Mouse (Mus musculus) T-helper 2 cell (primary cell): ENCODE results near the gene Ttll3.

Experiments
- in situ Hi-C: fragments of 300-600 bp; cut with MboI, MseI; formaldehyde crosslinking; loops from one replicate; pipeline ENCODE4 v1.15.1; 2025; ENCODE audit warnings: high pct_unique_total_duplicates

The Ttll3 gene

GRCm38 (mm10) chr6:113418441-113419198 lies 29.6 kb downstream of the Ttll3 start:
- in situ Hi-C loops: loop anchor here (25.0 kb wide), 1 partner anchor 644 kb away; no protein-coding TSS in a partner anchor

GRCm38 (mm10) chr6:113419199-113419587 lies 30.1 kb downstream of the Ttll3 start, which contains the start of gene Rpusd3:
TSS of gene Rpusd3 (minus strand) at chr6:113419340.
- in situ Hi-C loops: loop anchor here (25.0 kb wide), 1 partner anchor 643 kb away; no protein-coding TSS in a partner anchor

GRCm38 (mm10) chr6:113423000-113423399 lies 33.9 kb downstream of the Ttll3 start:
- in situ Hi-C loops: loop anchor here (25.0 kb wide), 1 partner anchor 639 kb away; no protein-coding TSS in a partner anchor

GRCm38 (mm10) chr6:113424187-113424586 lies 35.1 kb downstream of the Ttll3 start:
- in situ Hi-C loops: loop anchor here (25.0 kb wide), 1 partner anchor 638 kb away; no protein-coding TSS in a partner anchor

- in situ Hi-C loops: no loop called here
These were observed 37.6 kb downstream of the Ttll3 start for GRCm38 (mm10) chr6:113426696-113427095.

GRCm38 (mm10) chr6:113427397-113427796 lies 38.3 kb downstream of the Ttll3 start:
- in situ Hi-C loops: no loop called here

GRCm38 (mm10) chr6:113428006-113428405 lies 38.9 kb downstream of the Ttll3 start:
- in situ Hi-C loops: no loop called here

- in situ Hi-C loops: no loop called here
These were observed 40.9 kb downstream of the Ttll3 start for GRCm38 (mm10) chr6:113429965-113430364.

- in situ Hi-C loops: no loop called here
These were observed 41.8 kb downstream of the Ttll3 start for GRCm38 (mm10) chr6:113430846-113431245.

GRCm38 (mm10) chr6:113431801-113432200 lies 42.7 kb downstream of the Ttll3 start:
- in situ Hi-C loops: no loop called here

- in situ Hi-C loops: no loop called here
These were observed 44.6 kb downstream of the Ttll3 start for GRCm38 (mm10) chr6:113433661-113434060.

GRCm38 (mm10) chr6:113434691-113435090 lies 45.6 kb downstream of the Ttll3 start:
- in situ Hi-C loops: no loop called here

GRCm38 (mm10) chr6:113435664-113436205 lies 46.7 kb downstream of the Ttll3 start, which contains the start of gene Cidec:
TSS of gene Cidec (minus strand) at chr6:113435760.
- in situ Hi-C loops: no loop called here

- in situ Hi-C loops: no loop called here
These were observed 48.1 kb downstream of the Ttll3 start for GRCm38 (mm10) chr6:113437135-113437534.

- in situ Hi-C loops: no loop called here
These were observed 49.8 kb downstream of the Ttll3 start for GRCm38 (mm10) chr6:113438721-113439430.

GRCm38 (mm10) chr6:113440686-113441085 lies 51.6 kb downstream of the Ttll3 start:
- in situ Hi-C loops: loop anchor here (5.0 to 10.0 kb wide), 2 partner anchors 87 to 524 kb away; no protein-coding TSS in a partner anchor

GRCm38 (mm10) chr6:113441147-113441680 lies 52.2 kb downstream of the Ttll3 start:
- in situ Hi-C loops: loop anchor here (5.0 to 10.0 kb wide), 2 partner anchors 86 to 524 kb away; no protein-coding TSS in a partner anchor

- in situ Hi-C loops: loop anchor here (5.0 to 10.0 kb wide), 2 partner anchors 85 to 523 kb away; no protein-coding TSS in a partner anchor
These were observed 53.0 kb downstream of the Ttll3 start for GRCm38 (mm10) chr6:113442087-113442441.

GRCm38 (mm10) chr6:113442442-113443090 lies 53.5 kb downstream of the Ttll3 start, which contains the start of gene Jagn1:
TSS of gene Jagn1 (plus strand) at chr6:113442569.
- in situ Hi-C loops: loop anchor here (5.0 to 10.0 kb wide), 2 partner anchors 85 to 522 kb away; no protein-coding TSS in a partner anchor

- in situ Hi-C loops: loop anchor here (5.0 to 10.0 kb wide), 2 partner anchors 84 to 522 kb away; no protein-coding TSS in a partner anchor
These were observed 54.0 kb downstream of the Ttll3 start for GRCm38 (mm10) chr6:113443091-113443490.
